Mouse (Mus musculus): ENCODE results near the gene Adarb1. TPM values are rescaled to one million over a fixed set of nuclear protein-coding genes. Genes with fewer than 3 reads are reported as not detected.

The Adarb1 gene
- total RNA-seq, 2 experiments from 2014 or later = 16.7 to 18.2 TPM

GRCm38 (mm10) chr10:77435343-77435742, 17.3 kb upstream of the Adarb1 start:
- DNase-seq = no peak

- DNase-seq = peak; percentile 39
Measured at GRCm38 (mm10) chr10:77434457-77435151, 16.5 kb upstream of the Adarb1 start.

GRCm38 (mm10) chr10:77434076-77434456, 16.0 kb upstream of the Adarb1 start:
- no peak for DNase-seq

- DNase-seq = no peak
Measured at GRCm38 (mm10) chr10:77430771-77431170, 12.7 kb upstream of the Adarb1 start.

- no peak for DNase-seq
Measured at GRCm38 (mm10) chr10:77429921-77430320, 11.9 kb upstream of the Adarb1 start.

- DNase-seq = no peak
Measured at GRCm38 (mm10) chr10:77427610-77428009, 9.5 kb upstream of the Adarb1 start.

- no peak for DNase-seq
Measured at GRCm38 (mm10) chr10:77420190-77420589, 2.1 kb upstream of the Adarb1 start.

GRCm38 (mm10) chr10:77417240-77418102, 599 bp downstream of the Adarb1 start:
- DNase-seq = peak; percentile 53

- DNase-seq = no peak
Measured at GRCm38 (mm10) chr10:77416666-77417239, 1.3 kb downstream of the Adarb1 start.

GRCm38 (mm10) chr10:77415867-77416266, 2.2 kb downstream of the Adarb1 start:
- DNase-seq = no peak

GRCm38 (mm10) chr10:77413791-77414190, 4.3 kb downstream of the Adarb1 start:
- DNase-seq = no peak

GRCm38 (mm10) chr10:77409154-77409553, 8.9 kb downstream of the Adarb1 start:
- no peak for DNase-seq

GRCm38 (mm10) chr10:77408241-77408640, 9.8 kb downstream of the Adarb1 start:
- DNase-seq = no peak

GRCm38 (mm10) chr10:77406486-77406885, 11.6 kb downstream of the Adarb1 start:
- DNase-seq = peak; percentile 39

GRCm38 (mm10) chr10:77402463-77402862, 15.6 kb downstream of the Adarb1 start:
- no peak for DNase-seq

- DNase-seq = no peak
Measured at GRCm38 (mm10) chr10:77401039-77401438, 17.0 kb downstream of the Adarb1 start.

GRCm38 (mm10) chr10:77399938-77400337, 18.1 kb downstream of the Adarb1 start:
- DNase-seq = no peak

GRCm38 (mm10) chr10:77398082-77398481, 20.0 kb downstream of the Adarb1 start:
- DNase-seq = peak; percentile 69

GRCm38 (mm10) chr10:77397056-77397642, 20.9 kb downstream of the Adarb1 start:
- DNase-seq = no peak

- DNase-seq = no peak
Measured at GRCm38 (mm10) chr10:77396015-77396414, 22.1 kb downstream of the Adarb1 start.

- no peak for DNase-seq
Measured at GRCm38 (mm10) chr10:77391072-77391471, 27.0 kb downstream of the Adarb1 start.

- DNase-seq = no peak
Measured at GRCm38 (mm10) chr10:77387558-77387957, 30.5 kb downstream of the Adarb1 start.

- DNase-seq = no peak
Measured at GRCm38 (mm10) chr10:77385731-77386130, 32.3 kb downstream of the Adarb1 start.

Data from adrenal gland, postnatal 10 days (tissue).